Mouse (Mus musculus): Measurements from ENCODE around the gene Denr. TPM values are rescaled to one million over a fixed set of nuclear protein-coding genes. Genes with fewer than 3 reads are reported as not detected.
A peak's percentile ranks its signal among the peaks of the same experiment; 100 is the strongest.

Denr gene
- 177 and 188 TPM in 2 replicates for polyA plus RNA-seq (2016; fragmentation: Nextera tagmentation; extraction: Ambion mirVana)

DNA sequence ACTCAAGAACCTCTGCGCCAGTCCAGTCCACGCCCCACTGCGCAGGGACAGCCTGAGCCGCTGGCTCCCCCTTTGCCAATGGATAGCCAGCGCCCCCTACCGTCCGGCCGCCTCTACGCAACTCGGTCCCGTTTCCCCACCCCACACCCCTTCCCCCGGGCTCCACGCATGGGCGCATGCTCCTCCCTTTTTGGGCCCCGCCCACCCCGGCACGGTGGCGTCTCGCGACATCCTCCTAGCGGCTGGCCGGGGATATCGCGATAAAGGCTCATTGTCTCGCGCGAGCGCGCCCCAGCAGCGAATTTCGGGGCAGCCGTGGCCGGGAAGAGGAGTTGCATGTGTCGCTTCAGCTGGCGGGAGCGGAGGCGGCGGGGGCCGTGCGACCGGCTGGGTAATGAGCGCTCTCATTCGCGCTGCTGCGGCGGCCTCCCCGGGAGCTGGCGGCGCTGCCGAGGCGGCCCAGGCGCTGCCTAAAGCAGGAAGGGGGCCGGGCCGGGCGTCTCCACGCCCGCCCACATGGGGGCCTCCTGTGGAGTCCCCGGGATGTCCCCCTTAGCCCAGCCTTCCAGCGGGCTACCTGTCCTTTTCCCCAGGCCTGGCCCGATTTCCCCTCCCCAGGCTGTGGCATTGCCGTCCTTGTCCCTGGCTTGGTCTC lies at the start of gene Denr:
Gene Denr, plus strand, starts transcription at position 200 of the 655 bp plus-strand sequence.
- peaks cover 39% of the 10 kb centered on the region for H3K36me3 ChIP-seq (replicated peaks)
- DNase-seq (ENCODE audit: extremely low spot score, low spot score): peak; percentile 100
- peak within 1 kb of the TSS; percentile 98 for H3K4me3 ChIP-seq
- H3K27me3 ChIP-seq (ENCODE audit: poor library complexity, severe bottlenecking): no peaks in the 10 kb centered on the region
- peak within 1 kb of the TSS; percentile 97 for H3K27ac ChIP-seq
- H3K9me3 ChIP-seq: no peaks in the 10 kb centered on the region
- under 1% methylated on average over 61 of the region's 61 CpGs for WGBS
- peaks cover 22% of the 10 kb centered on the region for H3K4me1 ChIP-seq

GRCm38 (mm10) chr5:123858798-123859197 lies 48.2 kb upstream of the Denr start:
- Histone ChIP-seq H3K4me1 (peaks cover 7% of the 10 kb centered on the region; the same call in 1 of the 2 replicates), H3K9me3 (0 out of 2 replicates have a peak, but pooled peaks cover 6% of the 10 kb centered on the region), H3K27me3 (ENCODE audit: poor library complexity, severe bottlenecking) (no peaks in the 10 kb centered on the region), H3K36me3 (replicated peaks) (no peaks in the 10 kb centered on the region), H3K4me3 (no peak overlapping the region), H3K27ac (no peak overlapping the region)
- WGBS: 84% methylated on average over 11 of the region's 11 CpGs
- no peak for DNase-seq (ENCODE audit: extremely low spot score, low spot score)

DNA sequence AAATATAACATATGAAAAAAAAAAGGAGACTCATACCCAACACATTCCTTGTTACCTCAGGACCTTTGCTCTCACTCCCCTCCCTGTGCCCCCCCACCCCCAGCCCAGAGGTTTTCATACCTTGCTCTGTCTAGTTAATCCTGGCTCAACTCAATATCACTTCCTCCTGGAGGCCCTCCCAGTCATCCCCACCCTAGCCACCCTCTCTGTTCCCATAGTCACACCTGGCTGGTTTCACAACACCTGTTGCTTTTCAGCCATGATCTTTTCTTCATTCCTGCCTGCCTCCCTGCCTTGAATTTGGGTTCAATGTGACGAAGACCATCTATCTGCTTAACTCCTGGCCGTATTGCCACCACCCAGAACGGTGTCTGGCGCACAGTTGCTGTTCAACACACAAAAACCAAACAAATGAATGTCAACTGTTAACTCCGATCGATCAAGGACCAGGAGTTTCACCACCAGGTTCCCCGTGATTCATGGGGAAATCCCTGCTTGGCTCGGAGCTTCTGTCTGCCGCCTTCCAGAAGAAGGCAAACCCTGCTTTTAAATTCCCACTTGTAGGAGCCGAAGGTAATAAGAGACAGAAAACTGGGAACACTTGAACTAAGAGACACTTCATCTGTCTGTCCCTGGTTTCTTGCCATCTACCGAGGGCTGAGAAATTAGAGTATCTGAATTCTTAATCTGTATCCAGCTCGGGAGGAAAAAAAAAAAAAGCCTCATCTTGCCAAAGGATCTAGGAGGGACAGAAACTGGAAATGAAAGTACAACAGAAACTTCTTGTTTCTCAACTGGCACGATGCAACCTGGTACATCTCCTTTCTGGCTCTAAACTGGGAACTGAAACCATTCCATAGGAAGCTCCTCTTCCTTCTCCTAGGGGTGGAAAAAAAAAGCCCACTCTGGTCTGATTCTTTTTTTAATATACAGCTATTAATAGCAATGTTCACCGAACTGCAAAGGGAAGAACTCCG lies 44.3 kb upstream of the Denr start:
- WGBS: 90% methylated on average over 15 of the region's 15 CpGs
- Histone ChIP-seq H3K27ac (no peak overlapping the region), H3K9me3 (no peaks in the 10 kb centered on the region), H3K36me3 (replicated peaks) (no peaks in the 10 kb centered on the region), H3K4me1 (peaks cover 7% of the 10 kb centered on the region; the same call in 1 of the 2 replicates), H3K27me3 (ENCODE audit: poor library complexity, severe bottlenecking) (no peaks in the 10 kb centered on the region), H3K4me3 (no peak overlapping the region)
- DNase-seq (ENCODE audit: extremely low spot score, low spot score): no peak

GRCm38 (mm10) chr5:123863934-123864333 lies 43.0 kb upstream of the Denr start:
- 92% methylated on average over 14 of the region's 14 CpGs for WGBS
- peaks cover 6% of the 10 kb centered on the region; the same call in 1 of the 2 replicates for H3K4me1 ChIP-seq
- H3K27me3 ChIP-seq (ENCODE audit: poor library complexity, severe bottlenecking): no peaks in the 10 kb centered on the region
- DNase-seq (ENCODE audit: extremely low spot score, low spot score): no peak
- H3K9me3 ChIP-seq: no peaks in the 10 kb centered on the region
- no peak overlapping the region for H3K27ac ChIP-seq
- no peaks in the 10 kb centered on the region for H3K36me3 ChIP-seq (replicated peaks)
- H3K4me3 ChIP-seq: no peak overlapping the region

- no peak for DNase-seq (ENCODE audit: extremely low spot score, low spot score)
- Histone ChIP-seq H3K27me3 (ENCODE audit: poor library complexity, severe bottlenecking) (no peaks in the 10 kb centered on the region), H3K4me3 (no peak within 1 kb of the TSS), H3K9me3 (no peaks in the 10 kb centered on the region), H3K36me3 (replicated peaks) (no peaks in the 10 kb centered on the region), H3K4me1 (no peaks in the 10 kb centered on the region), H3K27ac (no peak within 1 kb of the TSS)
- 94% methylated on average over 12 of the region's 12 CpGs for WGBS
Measured at GRCm38 (mm10) chr5:123865365-123865764, 41.6 kb upstream of the Denr start, which contains the start of gene Hcar2. Hcar2 (minus strand) TSS chr5:123865499.

DNA sequence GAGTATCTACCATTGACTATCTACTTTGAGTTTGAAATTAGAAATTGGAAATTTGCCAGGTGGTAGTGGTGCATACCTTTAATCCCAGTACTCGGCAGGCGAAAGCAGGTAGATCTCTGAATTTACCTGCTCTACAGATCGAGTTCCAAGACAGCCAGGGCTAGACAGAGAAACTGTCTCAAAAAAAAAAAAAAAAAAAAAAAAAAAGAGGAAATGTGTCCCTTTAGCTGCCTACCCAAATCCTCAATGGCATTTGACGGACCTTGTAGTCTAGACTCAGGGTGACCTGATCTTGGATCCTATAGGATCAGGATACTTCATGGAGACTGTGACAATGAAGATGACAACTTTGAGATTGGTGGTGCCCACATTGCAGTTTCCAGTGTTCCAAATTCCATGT lies 40.5 kb upstream of the Denr start:
- no peaks in the 10 kb centered on the region for H3K36me3 ChIP-seq (replicated peaks)
- H3K4me1 ChIP-seq: no peaks in the 10 kb centered on the region
- WGBS: 94% methylated on average over 4 of the region's 4 CpGs
- H3K4me3 ChIP-seq: no peak overlapping the region
- DNase-seq (ENCODE audit: extremely low spot score, low spot score): no peak
- no peaks in the 10 kb centered on the region for H3K27me3 ChIP-seq (ENCODE audit: poor library complexity, severe bottlenecking)
- H3K9me3 ChIP-seq: no peaks in the 10 kb centered on the region
- H3K27ac ChIP-seq: no peak overlapping the region

GRCm38 (mm10) chr5:123869615-123870014 lies 37.4 kb upstream of the Denr start:
- Histone ChIP-seq H3K27ac (no peak overlapping the region), H3K27me3 (ENCODE audit: poor library complexity, severe bottlenecking) (no peaks in the 10 kb centered on the region), H3K36me3 (replicated peaks) (no peaks in the 10 kb centered on the region), H3K4me1 (no peaks in the 10 kb centered on the region), H3K9me3 (no peaks in the 10 kb centered on the region), H3K4me3 (no peak overlapping the region)
- 91% methylated on average over 4 of the region's 4 CpGs for WGBS
- DNase-seq (ENCODE audit: extremely low spot score, low spot score): no peak

- Histone ChIP-seq H3K9me3 (no peaks in the 10 kb centered on the region), H3K36me3 (replicated peaks) (no peaks in the 10 kb centered on the region), H3K27ac (no peak overlapping the region), H3K27me3 (ENCODE audit: poor library complexity, severe bottlenecking) (no peaks in the 10 kb centered on the region), H3K4me3 (no peak overlapping the region), H3K4me1 (peaks cover 5% of the 10 kb centered on the region; the same call in 1 of the 2 replicates)
- no peak for DNase-seq (ENCODE audit: extremely low spot score, low spot score)
- 89% methylated on average over 5 of the region's 5 CpGs for WGBS
Measured at GRCm38 (mm10) chr5:123874177-123874576, 32.8 kb upstream of the Denr start.

GRCm38 (mm10) chr5:123878056-123878455 lies 28.9 kb upstream of the Denr start:
- DNase-seq (ENCODE audit: extremely low spot score, low spot score): no peak
- Histone ChIP-seq H3K36me3 (replicated peaks) (no peaks in the 10 kb centered on the region), H3K27me3 (ENCODE audit: poor library complexity, severe bottlenecking) (no peaks in the 10 kb centered on the region), H3K27ac (no peak overlapping the region), H3K9me3 (no peaks in the 10 kb centered on the region), H3K4me1 (peaks cover 5% of the 10 kb centered on the region; the same call in 1 of the 2 replicates), H3K4me3 (no peak overlapping the region)
- 84% methylated on average over 14 of the region's 14 CpGs for WGBS

GRCm38 (mm10) chr5:123879928-123880327 lies 27.0 kb upstream of the Denr start, which contains the start of gene Hcar1:
Hcar1 (minus strand) TSS chr5:123880020.
- no peaks in the 10 kb centered on the region for H3K9me3 ChIP-seq
- no peak for DNase-seq (ENCODE audit: extremely low spot score, low spot score)
- H3K4me1 ChIP-seq: peaks cover 5% of the 10 kb centered on the region; the same call in 1 of the 2 replicates
- no peak within 1 kb of the TSS for H3K27ac ChIP-seq
- no peak within 1 kb of the TSS for H3K4me3 ChIP-seq
- no peaks in the 10 kb centered on the region for H3K27me3 ChIP-seq (ENCODE audit: poor library complexity, severe bottlenecking)
- H3K36me3 ChIP-seq (replicated peaks): no peaks in the 10 kb centered on the region
- WGBS: 83% methylated on average over 12 of the region's 12 CpGs

- Histone ChIP-seq H3K4me3 (no peak overlapping the region), H3K36me3 (replicated peaks) (no peaks in the 10 kb centered on the region), H3K27ac (no peak overlapping the region), H3K9me3 (no peaks in the 10 kb centered on the region), H3K27me3 (ENCODE audit: poor library complexity, severe bottlenecking) (no peaks in the 10 kb centered on the region), H3K4me1 (peaks cover 5% of the 10 kb centered on the region; the same call in 1 of the 2 replicates)
- no peak for DNase-seq (ENCODE audit: extremely low spot score, low spot score)
- 81% methylated on average over 14 of the region's 14 CpGs for whole genome bisulfite sequencing
Measured at GRCm38 (mm10) chr5:123880778-123881177, 26.2 kb upstream of the Denr start.

DNA sequence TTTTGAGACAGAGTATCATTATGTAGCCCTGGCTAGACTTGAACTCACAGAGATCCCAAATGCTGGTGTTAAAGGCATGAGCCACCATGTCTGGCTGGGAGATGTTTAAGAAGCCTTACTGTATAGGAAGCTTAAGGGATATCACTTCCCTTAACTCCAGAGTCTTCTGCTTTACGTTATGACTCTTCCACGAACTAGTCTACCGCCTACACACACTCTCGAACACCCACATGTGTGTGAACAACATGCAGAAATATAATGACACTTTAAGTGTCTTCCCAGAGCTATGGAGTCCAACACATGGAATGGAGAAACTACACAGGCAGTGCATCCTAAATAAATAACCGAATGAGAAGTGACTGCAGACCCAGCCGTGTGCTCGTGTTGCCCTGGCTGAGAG lies 23.1 kb upstream of the Denr start:
- Histone ChIP-seq H3K4me3 (no peak overlapping the region), H3K9me3 (no peaks in the 10 kb centered on the region), H3K27ac (no peak overlapping the region), H3K27me3 (ENCODE audit: poor library complexity, severe bottlenecking) (no peaks in the 10 kb centered on the region), H3K4me1 (no peaks in the 10 kb centered on the region), H3K36me3 (replicated peaks) (no peaks in the 10 kb centered on the region)
- 87% methylated on average over 7 of the region's 7 CpGs for whole genome bisulfite sequencing
- no peak for DNase-seq (ENCODE audit: extremely low spot score, low spot score)

All from forebrain, embryonic 10.5 days (tissue).